Mouse (Mus musculus): ENCODE data around the gene Tctex1d4. TPM values are rescaled to one million over a fixed set of nuclear protein-coding genes. Genes with fewer than 3 reads are reported as not detected.

The Tctex1d4 gene
- total RNA-seq, 2 experiments from 2014 or later: not detected

- no peak for TF ChIP-seq CTCF (IDR thresholded peaks at IDR 0.05)
- no peak overlapping the region for H3K27ac ChIP-seq
- no peak overlapping the region for H3K4me3 ChIP-seq
- intact Hi-C loops (cut with DNase I): no loop called here
- DNase-seq (ENCODE audit: extremely low spot score in 1 of 2, low spot score in 2 of 2): no peak
These were observed 34.6 kb downstream of the Tctex1d4 start for GRCm38 (mm10) chr4:117161183-117161582.

GRCm38 (mm10) chr4:117169936-117170335, 43.3 kb downstream of the Tctex1d4 start:
- H3K4me3 ChIP-seq: no peak overlapping the region
- no peak overlapping the region for H3K27ac ChIP-seq
- TF ChIP-seq CTCF (IDR thresholded peaks at IDR 0.05): no peak
- DNase-seq (ENCODE audit: extremely low spot score in 1 of 2, low spot score in 2 of 2): no peak
- intact Hi-C loops (cut with DNase I): no loop called here

Small RNA genes lying within 50 kb of the gene (microRNA-seq; reads per million reads assigned to microRNA genes)
- 0 reads per million in 2 experiments for gene Gm22398

Other genes with a start within 250 kb of the Tctex1d4 start
- gene Zswim5, start 249.4 kb upstream of the Tctex1d4 start, total RNA-seq (2021): 10 to 100 TPM in 1 of 2 experiments, 1 to 10 TPM in 1; 9.3 to 11.0 TPM
- gene Urod, start 132.4 kb upstream of the Tctex1d4 start, total RNA-seq (2021): 10 to 100 TPM; 62.2 to 65.5 TPM
- gene Hectd3, start 131.5 kb upstream of the Tctex1d4 start, total RNA-seq (2021): 10 to 100 TPM; 41.9 to 43.6 TPM
- 10 to 100 TPM; 14.8 to 21.3 TPM for gene Eif2b3, start 107.4 kb upstream of the Tctex1d4 start, total RNA-seq (2021)
- 1 to 10 TPM; 1.7 to 3.5 TPM for gene Ptch2, start 30.7 kb upstream of the Tctex1d4 start, total RNA-seq (2021)
- gene Btbd19, start 1.1 kb upstream of the Tctex1d4 start, total RNA-seq (2021): 10 to 100 TPM; 11.5 to 13.2 TPM
- 10 to 100 TPM; 13.7 to 19.6 TPM for gene Plk3, start 7.2 kb downstream of the Tctex1d4 start, total RNA-seq (2021)
- gene Rps8, start 29.4 kb downstream of the Tctex1d4 start, total RNA-seq (2021): 100 to 1,000 TPM; 512 to 526 TPM
- not detected for gene Kif2c, start 55.8 kb downstream of the Tctex1d4 start, total RNA-seq (2021)
- gene Tmem53, start 125.2 kb downstream of the Tctex1d4 start, total RNA-seq (2021): 1 to 10 TPM; 5.0 to 5.4 TPM
- gene Armh1, start 125.3 kb downstream of the Tctex1d4 start, total RNA-seq (2021): under 1 TPM in 1 of 2 experiments, not detected in 1; 0.63 TPM

Data from left cerebral cortex, adult 2 months (tissue).